Mouse (Mus musculus) layer of hippocampus, adult 9-11 months (tissue): Measurements from ENCODE around the gene Pdlim7.

Experiments used
- DNase-seq: peaks from one replicate; pipeline ENCODE4 v3.0.0; 2022

Gene Pdlim7

GRCm38 (mm10) chr13:55484520-55485088, 28.9 kb downstream of the Pdlim7 start:
- DNase-seq, result peak; percentile 23

DNA sequence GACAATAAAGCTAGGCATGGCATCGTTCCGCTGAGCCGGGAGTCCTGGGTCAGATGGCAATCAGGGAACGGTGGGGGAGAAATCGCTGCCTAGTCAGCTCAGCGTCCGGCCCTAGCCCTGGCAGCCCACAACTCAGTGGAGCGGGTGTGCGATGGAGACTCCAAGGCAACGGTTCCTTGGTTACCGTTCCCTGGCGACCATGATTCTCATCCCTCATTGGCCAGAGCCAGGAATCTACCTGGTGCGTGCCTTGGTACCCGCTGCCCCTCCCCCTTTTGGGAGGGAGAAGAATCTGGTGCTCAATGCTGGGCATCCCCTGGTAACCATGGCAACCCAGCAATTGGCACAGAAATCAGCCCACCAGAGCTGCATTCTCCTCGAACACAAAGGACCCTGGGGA, 29.9 kb downstream of the Pdlim7 start:
- DNase-seq, result peak; percentile 96

GRCm38 (mm10) chr13:55483071-55483470, 30.4 kb downstream of the Pdlim7 start:
- DNase-seq, result no peak

- DNase-seq, result no peak
Observed at GRCm38 (mm10) chr13:55482542-55482941, 30.9 kb downstream of the Pdlim7 start.

- DNase-seq, result no peak
Observed at GRCm38 (mm10) chr13:55479929-55480328, 33.5 kb downstream of the Pdlim7 start.

- DNase-seq, result no peak
Observed at GRCm38 (mm10) chr13:55479008-55479407, 34.5 kb downstream of the Pdlim7 start.

GRCm38 (mm10) chr13:55478036-55478435, 35.4 kb downstream of the Pdlim7 start:
- DNase-seq, result peak; percentile 45

DNA sequence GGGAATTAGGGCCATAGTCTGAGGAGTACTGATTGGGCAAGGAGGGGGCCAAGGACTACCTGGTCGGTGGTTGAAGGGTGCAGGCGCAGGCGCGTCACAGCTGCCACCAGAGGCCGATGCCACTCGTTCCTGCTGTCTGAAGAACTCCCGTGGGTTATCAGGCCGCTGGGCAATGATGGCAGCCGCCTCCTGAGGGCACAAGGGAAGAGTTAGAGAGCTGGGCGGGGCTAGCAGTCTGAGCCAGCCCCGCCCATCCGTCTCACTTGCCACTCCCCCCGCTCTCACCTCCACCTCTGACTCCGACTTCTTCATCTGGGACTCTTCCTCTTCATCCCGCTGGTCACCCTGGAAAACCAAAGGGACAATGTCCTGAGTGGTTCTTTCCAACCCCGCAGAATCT, 36.0 kb downstream of the Pdlim7 start:
- no peak for DNase-seq

- no peak for DNase-seq
Observed at GRCm38 (mm10) chr13:55476256-55476655, 37.2 kb downstream of the Pdlim7 start.

GRCm38 (mm10) chr13:55475750-55476149, 37.7 kb downstream of the Pdlim7 start:
- no peak for DNase-seq

DNA sequence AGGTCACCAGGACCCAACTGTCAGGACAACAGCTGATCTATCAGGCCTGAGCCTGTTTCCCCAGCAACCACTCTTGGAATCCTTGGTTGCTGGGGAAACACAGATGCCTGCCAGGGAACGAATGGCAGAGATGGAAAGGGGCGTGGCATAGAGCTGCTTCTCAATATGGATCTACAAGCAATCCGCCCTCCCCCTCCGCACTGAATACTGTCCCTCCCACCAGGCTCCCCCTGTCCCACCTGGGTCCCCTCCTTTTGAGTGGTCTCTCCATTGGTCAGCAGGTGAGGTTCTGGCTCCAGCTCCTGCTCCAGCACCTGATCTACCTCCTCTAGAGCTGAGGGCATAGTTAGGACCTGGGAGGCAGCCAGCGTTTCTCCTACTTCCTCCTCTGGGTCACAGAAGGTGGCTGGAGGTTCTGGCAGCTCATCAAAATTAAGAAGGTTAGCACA, 38.8 kb downstream of the Pdlim7 start:
- peak; percentile 90 for DNase-seq

DNA sequence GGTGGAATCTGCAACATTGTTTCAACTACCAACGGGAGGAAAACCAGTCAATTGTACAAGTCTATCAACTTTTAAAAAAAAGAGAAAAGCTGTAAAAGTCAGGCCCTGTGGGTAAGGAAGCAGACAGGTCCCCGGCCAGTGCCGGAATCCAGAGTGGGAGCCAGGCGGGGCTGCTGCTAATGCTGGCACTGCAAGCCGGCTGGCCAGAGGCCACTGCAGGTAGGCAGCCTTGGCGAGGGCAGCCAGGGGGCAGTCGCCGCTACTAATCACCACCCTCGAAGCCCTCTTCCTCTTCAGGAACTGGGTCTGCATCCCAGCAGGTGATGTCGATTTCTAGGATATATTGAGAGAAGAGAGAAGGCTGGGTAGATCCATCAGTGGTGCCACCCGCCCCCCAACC, 39.5 kb downstream of the Pdlim7 start:
- DNase-seq, result no peak

DNA sequence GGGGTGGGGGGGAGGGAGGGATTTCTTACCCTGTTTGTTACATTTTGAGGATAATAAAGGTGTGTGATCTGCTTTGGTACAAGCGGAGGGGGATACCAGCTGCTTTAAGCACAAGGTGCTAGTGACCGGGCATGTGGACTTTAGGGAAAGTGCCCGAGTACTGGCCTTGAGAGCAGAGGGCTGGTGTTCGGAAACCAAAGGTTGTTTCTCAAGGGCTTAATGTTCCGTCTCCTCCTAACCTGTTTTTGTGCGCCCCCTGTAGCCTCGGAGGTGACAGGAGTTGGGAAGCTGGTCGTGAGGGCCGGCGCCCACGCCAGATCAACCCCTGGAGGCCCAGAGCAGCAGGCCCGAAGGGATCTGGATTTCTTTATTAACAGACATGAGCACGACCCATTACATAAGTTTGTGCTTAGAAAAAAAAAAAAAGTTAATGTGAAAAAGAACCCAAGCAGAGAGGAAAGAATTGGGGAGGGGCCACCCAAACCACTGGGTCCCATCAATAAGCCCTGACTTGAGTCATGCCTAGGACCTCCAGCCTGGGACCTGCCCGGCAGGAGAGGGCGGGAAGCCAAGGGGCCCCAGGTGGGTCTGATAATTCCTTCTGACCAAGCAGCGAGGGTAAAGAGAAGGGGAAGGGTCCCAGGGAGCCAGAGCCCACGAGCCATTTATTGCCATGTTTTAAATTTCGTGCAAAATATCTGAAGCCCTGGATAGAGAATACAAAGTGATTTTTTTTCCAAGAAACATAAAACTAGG, 40.2 kb downstream of the Pdlim7 start:
- DNase-seq, result no peak

DNA sequence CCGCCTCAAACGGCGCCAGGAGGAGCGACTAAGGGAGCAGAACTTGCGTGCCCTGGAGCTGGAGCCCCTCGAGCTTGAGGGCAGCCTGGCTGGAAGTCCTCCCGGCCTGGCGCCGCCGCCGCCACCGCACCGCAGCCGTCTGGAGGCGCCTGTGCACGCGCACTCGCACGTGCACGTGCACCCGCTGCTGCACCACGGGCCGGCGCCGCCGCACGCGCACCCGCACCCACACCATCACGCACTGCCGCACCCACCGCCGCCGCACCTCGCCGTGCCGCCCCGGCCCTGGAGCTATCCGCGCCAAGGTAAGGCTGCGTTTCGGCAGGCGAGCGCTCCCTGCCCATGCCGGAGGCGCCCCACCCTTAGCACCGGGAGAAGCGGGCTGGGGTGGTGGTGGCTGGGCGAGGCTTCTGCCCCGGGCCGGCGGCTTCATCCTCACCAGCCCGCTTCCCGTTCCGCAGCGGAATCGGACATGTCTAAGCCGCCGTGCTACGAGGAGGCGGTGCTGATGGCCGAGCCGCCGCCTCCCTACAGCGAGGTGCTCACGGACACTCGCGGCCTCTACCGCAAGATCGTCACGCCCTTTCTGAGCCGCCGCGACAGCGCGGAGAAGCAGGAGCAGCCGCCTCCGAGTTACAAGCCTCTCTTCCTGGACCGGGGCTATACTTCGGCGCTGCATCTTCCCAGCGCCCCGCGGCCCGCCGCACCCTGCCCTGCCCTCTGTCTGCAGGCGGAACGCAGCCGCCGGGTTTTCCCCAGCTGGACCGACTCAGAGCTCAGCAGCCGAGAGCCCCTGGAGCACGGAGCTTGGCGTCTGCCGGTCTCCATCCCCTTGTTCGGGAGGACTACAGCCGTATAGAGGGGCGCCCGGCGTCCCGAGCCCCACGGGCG, 41.1 kb downstream of the Pdlim7 start:
- peak; percentile 71 for DNase-seq

DNA sequence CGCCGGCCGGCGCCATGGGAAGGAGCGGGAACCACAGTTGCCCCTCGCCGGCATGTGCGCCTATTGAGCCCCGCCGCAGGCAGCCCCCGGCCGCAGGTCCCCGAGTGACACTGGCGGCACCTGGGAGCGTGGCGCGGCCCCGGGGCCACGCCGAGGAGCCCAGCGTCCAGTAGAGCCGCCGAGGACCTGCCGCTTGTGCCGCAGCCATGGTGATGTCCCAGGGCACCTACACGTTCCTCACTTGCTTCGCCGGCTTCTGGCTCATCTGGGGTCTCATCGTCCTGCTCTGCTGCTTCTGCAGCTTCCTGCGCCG, 41.7 kb downstream of the Pdlim7 start:
- no peak for DNase-seq

- peak; percentile 70 for DNase-seq
Observed at GRCm38 (mm10) chr13:55471156-55471818, 42.2 kb downstream of the Pdlim7 start.

DNA sequence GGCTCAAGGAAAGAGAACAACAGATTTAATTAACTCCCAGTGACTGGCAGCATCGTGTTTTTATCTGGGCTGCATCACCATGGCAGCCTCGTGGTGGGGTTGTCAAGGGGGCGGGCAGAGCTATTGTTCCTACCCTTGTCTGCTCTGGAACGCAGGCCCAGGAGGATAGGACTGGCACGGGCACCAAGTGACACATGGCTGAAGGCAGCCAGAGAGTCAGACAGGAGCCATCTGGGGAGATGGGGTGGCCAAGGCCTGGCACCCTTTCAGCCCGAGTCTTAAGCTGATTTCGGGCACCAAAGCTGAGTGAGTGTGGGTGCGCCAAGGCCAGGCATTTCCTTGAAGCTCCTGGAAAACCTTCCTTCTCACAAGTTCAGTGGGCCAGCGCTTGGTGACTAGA, 43.1 kb downstream of the Pdlim7 start:
- DNase-seq, result peak; percentile 88

- no peak for DNase-seq
Observed at GRCm38 (mm10) chr13:55468851-55469560, 44.5 kb downstream of the Pdlim7 start.

- DNase-seq, result no peak
Observed at GRCm38 (mm10) chr13:55465830-55466440, 47.5 kb downstream of the Pdlim7 start.

DNA sequence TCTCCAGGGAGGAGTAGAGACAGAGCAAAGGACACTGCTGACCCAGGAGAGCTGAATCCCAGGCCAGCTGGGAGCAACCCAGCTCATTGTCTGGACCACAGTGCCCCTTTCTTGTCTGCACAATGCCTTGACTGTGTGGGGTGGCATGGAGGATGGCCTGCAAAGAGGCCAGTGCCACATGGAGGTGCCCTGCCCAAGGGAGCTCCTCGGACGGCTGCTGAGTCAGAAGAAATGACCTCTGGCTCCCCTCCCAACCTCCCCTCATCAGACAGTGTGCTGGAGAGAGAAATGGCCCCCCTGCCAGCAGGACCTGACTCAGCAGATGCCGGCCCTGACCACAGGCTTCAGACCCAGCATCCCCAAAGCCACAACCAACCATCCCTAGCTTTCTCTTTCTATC, 48.3 kb downstream of the Pdlim7 start:
- peak; percentile 77 for DNase-seq

GRCm38 (mm10) chr13:55464027-55464884, 49.2 kb downstream of the Pdlim7 start, which contains the start of gene Prr7:
Gene Prr7 (plus strand): TSS chr13:55464267.
- DNase-seq, result peak; percentile 80
